Mouse (Mus musculus): ENCODE measurements around the gene Pus7l. TPM values are rescaled to one million over a fixed set of nuclear protein-coding genes. Genes with fewer than 3 reads are reported as not detected.

Gene Pus7l
- total RNA-seq, 2 experiments from 2014 or later, result 5.4 to 6.0 TPM

GRCm38 (mm10) chr15:94480248-94480647 lies 63.1 kb downstream of the Pus7l start:
- intact Hi-C loops (cut with DNase I), result no loop called here
- no peak for DNase-seq

DNA sequence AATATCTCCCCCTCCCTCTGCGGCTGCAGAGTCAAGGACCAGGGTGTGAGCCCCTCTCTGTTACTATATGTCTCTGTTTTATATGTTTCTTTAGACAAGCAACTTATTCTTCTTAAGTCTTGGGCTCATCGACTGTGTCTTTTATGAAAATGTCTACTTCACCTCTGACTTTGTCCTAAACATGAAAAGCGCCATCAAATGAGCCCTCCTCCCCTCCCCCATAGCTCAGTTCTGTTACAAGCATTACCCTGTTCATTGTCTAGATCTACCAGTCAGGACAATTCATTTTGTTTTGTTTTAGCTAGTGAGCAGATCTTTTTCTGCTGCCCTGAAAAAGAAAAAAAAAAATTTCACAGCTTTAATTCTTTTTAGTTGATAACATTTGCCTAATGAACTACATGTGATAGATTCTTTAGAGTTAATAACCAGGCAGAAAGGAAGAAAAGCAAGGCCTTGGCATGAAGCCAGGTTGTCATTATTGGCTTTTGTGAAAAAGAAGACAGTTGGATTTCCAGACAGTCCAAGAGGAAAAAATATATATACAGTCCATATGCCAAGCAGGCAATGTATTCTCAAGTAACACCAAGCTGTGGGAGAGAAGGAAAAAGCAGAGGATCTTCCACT lies 63.7 kb downstream of the Pus7l start:
- no peak for DNase-seq
- intact Hi-C loops (cut with DNase I), result no loop called here

DNA sequence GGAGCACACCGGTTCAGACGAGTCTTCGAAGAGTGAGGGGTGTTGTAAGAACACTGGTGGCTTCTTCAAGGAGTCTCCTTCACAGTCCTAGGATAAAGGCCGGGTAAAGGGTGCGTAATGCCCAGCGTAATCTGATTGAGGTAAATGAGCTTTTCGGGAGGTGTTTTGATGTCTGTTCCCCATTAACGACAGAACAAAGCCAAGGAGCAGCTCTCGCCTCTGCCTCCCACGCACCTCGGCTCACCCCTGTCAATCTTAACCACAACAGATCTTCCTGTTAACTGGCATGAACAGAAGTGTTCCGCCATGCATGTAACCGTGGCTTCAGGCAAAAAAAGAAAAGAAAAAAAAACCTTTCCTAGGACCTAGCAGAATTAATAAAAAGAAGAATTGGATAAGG lies 64.6 kb downstream of the Pus7l start:
- DNase-seq, result no peak
- intact Hi-C loops (cut with DNase I), result no loop called here

- DNase-seq, result peak; percentile 12
- intact Hi-C loops (cut with DNase I), result no loop called here
Observed at GRCm38 (mm10) chr15:94477287-94477686, 66.1 kb downstream of the Pus7l start.

DNA sequence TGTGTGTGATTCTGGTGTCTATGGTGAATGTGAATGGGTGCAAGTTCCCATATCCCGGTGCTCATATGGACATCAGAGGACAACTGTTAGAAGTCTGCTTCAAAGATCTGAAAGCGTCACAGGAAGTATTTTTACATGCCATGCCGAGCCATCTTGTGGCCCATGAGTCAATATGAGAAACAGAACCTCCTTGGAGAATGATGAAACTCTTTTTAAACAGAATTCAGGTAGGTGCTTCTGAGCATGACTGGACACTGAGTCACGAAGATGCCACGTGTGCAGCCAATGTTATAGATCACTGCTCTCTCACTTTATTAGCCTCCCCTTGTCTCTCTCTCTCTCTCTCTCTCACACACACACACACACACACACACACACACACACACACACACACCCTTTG lies 67.4 kb downstream of the Pus7l start:
- intact Hi-C loops (cut with DNase I), result no loop called here

More for the DNA sequence above, 67.4 kb downstream of the Pus7l start:
- DNase-seq, result no peak

Other genes starting within 250 kb of the Pus7l start
- 10 to 100 TPM; 13.3 to 16.4 TPM for gene Adamts20, start 78.1 kb downstream of the Pus7l start, total RNA-seq (2021)
- 1 to 10 TPM; 1.5 to 1.8 TPM for gene Irak4, start 96 bp upstream of the Pus7l start, total RNA-seq (2021)
- gene Twf1, start 46.3 kb upstream of the Pus7l start, total RNA-seq (2021), result 10 to 100 TPM; 51.4 to 52.5 TPM
- 1 to 10 TPM; 9.5 to 9.9 TPM for gene Tmem117, start 85.7 kb upstream of the Pus7l start, total RNA-seq (2021)

Data from left cerebral cortex, postnatal 4 days (tissue).